Mouse (Mus musculus): ENCODE measurements around the gene Gpr35. TPM values are rescaled to one million over a fixed set of nuclear protein-coding genes. Genes with fewer than 3 reads are reported as not detected.
A peak's percentile ranks its signal among the peaks of the same experiment; 100 is the strongest.
"Not testable (repeated sequence)": the region's sequence is repeated elsewhere in the genome, so short reads cannot be mapped to it uniquely, and the experiment has no call there.

Gpr35 gene
- polyA plus RNA-seq, 1 experiment from 2014 or later, result not detected

DNA sequence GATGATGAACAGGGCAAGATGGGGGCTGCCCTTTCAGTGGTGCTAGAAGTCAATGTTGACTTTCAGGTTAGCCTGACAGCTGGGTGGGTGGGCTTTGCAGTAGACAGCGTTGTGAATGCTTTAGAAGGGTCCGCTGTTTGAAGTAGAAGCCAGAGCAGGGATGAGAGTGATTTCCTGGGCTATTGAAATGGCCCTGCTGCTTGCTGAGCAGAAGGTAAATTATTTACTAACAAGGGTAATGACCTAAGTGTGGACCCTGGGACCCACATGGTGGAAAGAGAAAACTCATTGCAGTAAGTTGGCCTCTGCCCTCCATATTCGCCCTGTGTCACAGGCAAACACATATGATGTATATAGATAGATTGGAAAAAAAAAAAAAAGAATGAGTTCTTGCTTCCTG lies 14.2 kb upstream of the Gpr35 start:
- no peaks in the 10 kb centered on the region for H3K4me1 ChIP-seq (replicated peaks; ENCODE audit: control insufficient read depth, insufficient read depth, low read length)
- H3K9me3 ChIP-seq (ENCODE audit: control insufficient read depth, low read length), result no peaks in the 10 kb centered on the region
- ATAC-seq (ENCODE audit: low FRiP score), result no peak
- DNase-seq (ENCODE audit: low spot score), result no peak
- H3K27ac ChIP-seq (ENCODE audit: low read depth, low read length), result no peak overlapping the region
- no peak overlapping the region; the same call in 1 of the 2 replicates for H3K4me2 ChIP-seq (replicated peaks; ENCODE audit: low read depth, low read length)
- H3K36me3 ChIP-seq (ENCODE audit: control insufficient read depth, insufficient read depth, low read length), result 0 out of 2 replicates have a peak, but pooled peaks cover 4% of the 10 kb centered on the region
- 75% methylated on average over 3 of the region's 3 CpGs for WGBS
- H3K4me3 ChIP-seq (ENCODE audit: low read depth, low read length), result no peak overlapping the region
- no peak overlapping the region for H3K9ac ChIP-seq (ENCODE audit: low read depth, low read length)
- H3K27me3 ChIP-seq (ENCODE audit: control insufficient read depth, insufficient read depth, low read length), result no peaks in the 10 kb centered on the region

DNA sequence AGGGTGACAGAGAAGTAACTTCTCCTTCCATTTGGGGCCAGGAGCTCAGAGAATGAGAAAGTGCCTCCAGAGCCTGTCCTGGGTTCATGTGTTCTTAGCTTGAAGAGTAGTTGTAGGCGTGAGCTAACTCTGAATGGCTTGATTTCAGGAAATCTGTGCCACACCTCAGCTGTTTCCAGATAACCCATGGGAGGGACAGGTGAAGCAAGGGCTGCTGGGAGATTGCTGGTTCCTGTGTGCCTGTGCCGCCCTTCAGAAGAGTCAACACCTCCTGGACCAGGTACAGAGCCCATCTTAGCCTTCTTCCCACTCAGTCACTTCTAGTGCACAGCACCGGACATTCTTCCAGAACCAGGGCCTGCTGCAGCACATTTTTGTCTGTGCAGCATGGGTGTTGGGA lies 12.9 kb upstream of the Gpr35 start:
- 90% methylated on average over 3 of the region's 3 CpGs for WGBS
- Histone ChIP-seq H3K4me3 (ENCODE audit: low read depth, low read length) (no peak overlapping the region), H3K9me3 (ENCODE audit: control insufficient read depth, low read length) (no peaks in the 10 kb centered on the region), H3K27ac (ENCODE audit: low read depth, low read length) (no peak overlapping the region), H3K9ac (ENCODE audit: low read depth, low read length) (no peak overlapping the region), H3K4me2 (replicated peaks; ENCODE audit: low read depth, low read length) (no peak overlapping the region), H3K27me3 (ENCODE audit: control insufficient read depth, insufficient read depth, low read length) (no peaks in the 10 kb centered on the region), H3K36me3 (ENCODE audit: control insufficient read depth, insufficient read depth, low read length) (0 out of 2 replicates have a peak, but pooled peaks cover 6% of the 10 kb centered on the region), H3K4me1 (replicated peaks; ENCODE audit: control insufficient read depth, insufficient read depth, low read length) (no peaks in the 10 kb centered on the region)
- ATAC-seq (ENCODE audit: low FRiP score), result no peak
- no peak for DNase-seq (ENCODE audit: low spot score)

DNA sequence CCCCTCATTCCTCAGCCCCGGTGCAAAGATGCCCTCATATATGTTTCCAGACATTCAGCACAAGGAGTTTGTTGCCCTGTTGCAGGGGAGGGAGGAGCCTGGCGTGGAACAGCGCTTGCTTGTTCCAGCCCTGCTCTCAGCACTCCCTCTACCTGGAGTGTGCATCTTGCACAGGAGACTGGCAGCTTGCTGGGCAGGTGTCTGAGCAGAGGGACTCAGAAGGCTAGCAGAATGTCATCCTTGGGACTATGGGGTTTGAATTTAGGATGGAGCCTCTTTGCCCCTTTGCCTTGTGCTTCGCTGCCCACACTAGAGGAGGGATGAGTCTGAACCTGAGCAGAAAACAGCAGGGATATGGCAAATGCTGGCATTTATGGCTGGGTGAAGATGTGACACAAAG lies 10.9 kb upstream of the Gpr35 start:
- Histone ChIP-seq H3K4me2 (replicated peaks; ENCODE audit: low read depth, low read length) (no peak overlapping the region), H3K4me3 (ENCODE audit: low read depth, low read length) (no peak overlapping the region), H3K9ac (ENCODE audit: low read depth, low read length) (no peak overlapping the region), H3K27ac (ENCODE audit: low read depth, low read length) (no peak overlapping the region), H3K27me3 (ENCODE audit: control insufficient read depth, insufficient read depth, low read length) (no peaks in the 10 kb centered on the region), H3K36me3 (ENCODE audit: control insufficient read depth, insufficient read depth, low read length) (0 out of 2 replicates have a peak, but pooled peaks cover 6% of the 10 kb centered on the region), H3K9me3 (ENCODE audit: control insufficient read depth, low read length) (no peaks in the 10 kb centered on the region), H3K4me1 (replicated peaks; ENCODE audit: control insufficient read depth, insufficient read depth, low read length) (no peaks in the 10 kb centered on the region)
- ATAC-seq (ENCODE audit: low FRiP score), result no peak
- WGBS, result 90% methylated on average over 4 of the region's 4 CpGs
- no peak for DNase-seq (ENCODE audit: low spot score)

DNA sequence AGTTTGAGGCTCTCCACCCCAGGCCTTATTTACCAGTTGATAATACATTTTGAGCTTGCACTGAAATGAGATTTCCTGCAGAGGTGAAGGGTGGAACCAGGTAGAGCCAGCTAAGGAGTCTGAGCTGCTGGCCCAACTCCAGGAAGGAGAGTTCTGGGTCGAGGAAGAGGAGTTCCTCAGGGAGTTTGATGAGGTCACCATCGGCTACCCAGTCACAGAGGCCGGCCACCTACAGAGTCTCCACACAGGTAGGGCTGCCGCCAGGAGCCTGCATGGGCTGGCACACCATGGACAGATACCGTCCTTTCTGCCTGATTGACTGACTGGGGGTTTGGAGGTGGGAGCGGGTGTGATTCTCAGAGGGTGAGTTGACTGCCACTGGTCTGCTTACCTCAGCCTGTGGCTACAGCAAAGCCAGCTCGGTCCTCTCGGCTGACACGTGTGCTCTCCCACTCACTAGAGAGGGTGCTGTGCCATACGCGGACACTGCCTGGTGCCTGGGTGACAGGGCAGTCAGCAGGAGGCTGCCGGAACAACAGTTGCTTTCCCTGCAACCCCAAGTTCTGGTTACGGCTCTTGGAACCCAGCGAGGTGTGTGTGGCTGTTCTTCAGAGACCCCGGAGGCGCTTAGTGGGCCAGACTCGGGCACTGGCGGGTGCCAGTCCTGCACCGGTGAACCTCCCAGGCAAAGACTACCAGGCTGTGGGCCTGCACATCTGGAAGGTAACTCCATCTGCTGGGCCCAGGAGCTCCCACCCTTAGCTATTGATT lies 7.3 kb upstream of the Gpr35 start:
- no peaks in the 10 kb centered on the region for H3K27me3 ChIP-seq (ENCODE audit: control insufficient read depth, insufficient read depth, low read length)
- ATAC-seq (ENCODE audit: low FRiP score) (no peak), DNase-seq (ENCODE audit: low spot score) (no peak)
- H3K27ac ChIP-seq (ENCODE audit: low read depth, low read length), result no peak overlapping the region
- H3K4me2 ChIP-seq (replicated peaks; ENCODE audit: low read depth, low read length), result no peak overlapping the region
- 91% methylated on average over 19 of the region's 19 CpGs for WGBS
- no peaks in the 10 kb centered on the region for H3K9me3 ChIP-seq (ENCODE audit: control insufficient read depth, low read length)
- H3K4me3 ChIP-seq (ENCODE audit: low read depth, low read length), result no peak overlapping the region
- no peaks in the 10 kb centered on the region for H3K4me1 ChIP-seq (replicated peaks; ENCODE audit: control insufficient read depth, insufficient read depth, low read length)
- H3K36me3 ChIP-seq (ENCODE audit: control insufficient read depth, insufficient read depth, low read length), result 0 out of 2 replicates have a peak, but pooled peaks cover 6% of the 10 kb centered on the region
- H3K9ac ChIP-seq (ENCODE audit: low read depth, low read length), result no peak overlapping the region

DNA sequence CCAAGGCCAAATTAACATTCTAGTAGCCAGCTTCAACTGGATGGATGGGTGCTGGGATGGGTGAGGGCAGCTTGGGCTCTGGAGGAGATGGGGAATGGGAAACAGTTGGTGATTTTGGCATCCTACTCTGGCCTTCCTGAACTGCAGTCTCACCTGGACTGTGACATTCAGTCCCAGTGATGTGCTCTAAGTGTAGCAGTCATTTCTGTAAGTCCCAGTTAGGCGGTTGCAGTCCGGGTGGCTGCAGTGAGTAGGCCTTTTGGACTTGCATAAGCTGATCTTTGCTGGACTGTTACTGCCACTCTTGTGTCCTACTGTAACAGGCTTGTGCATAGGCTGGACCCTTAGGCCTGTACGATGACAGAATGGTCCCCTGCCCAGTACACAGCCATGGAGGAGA lies 2.7 kb upstream of the Gpr35 start:
- Histone ChIP-seq H3K27ac (ENCODE audit: low read depth, low read length) (no peak overlapping the region), H3K36me3 (ENCODE audit: control insufficient read depth, insufficient read depth, low read length) (no peaks in the 10 kb centered on the region)

DNA sequence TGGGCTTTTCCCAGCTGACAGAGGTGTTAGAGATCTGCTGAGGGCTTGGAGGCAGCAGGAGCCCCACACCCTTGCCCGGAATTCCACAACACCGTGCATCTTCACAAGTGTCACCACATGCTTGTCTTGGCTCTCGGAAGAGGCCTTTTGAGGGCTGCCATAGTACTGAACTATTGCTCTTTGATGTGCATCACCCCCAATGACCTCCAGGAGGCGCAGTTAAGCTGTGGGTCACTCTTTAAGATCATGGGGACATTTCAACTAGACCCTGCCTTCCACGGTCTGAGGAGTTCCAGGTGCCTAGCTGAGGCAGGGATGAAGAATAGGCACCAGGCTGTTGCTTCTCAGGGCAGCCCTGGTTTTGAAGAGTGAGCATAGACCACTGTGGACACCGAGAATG lies 1.2 kb upstream of the Gpr35 start:
- ATAC-seq (ENCODE audit: low FRiP score), result no peak
- 67% methylated on average over 6 of the region's 6 CpGs for WGBS

More for the DNA sequence above, 2.7 kb upstream of the Gpr35 start:
- H3K27me3 ChIP-seq (ENCODE audit: control insufficient read depth, insufficient read depth, low read length), result no peaks in the 10 kb centered on the region
- H3K9ac ChIP-seq (ENCODE audit: low read depth, low read length), result no peak overlapping the region
- H3K4me2 ChIP-seq (replicated peaks; ENCODE audit: low read depth, low read length), result no peak overlapping the region
- H3K9me3 ChIP-seq (ENCODE audit: control insufficient read depth, low read length), result no peaks in the 10 kb centered on the region
- H3K4me3 ChIP-seq (ENCODE audit: low read depth, low read length), result no peak overlapping the region
- no peak for DNase-seq (ENCODE audit: low spot score)
- 97% methylated on average over 3 of the region's 3 CpGs for WGBS
- no peak for ATAC-seq (ENCODE audit: low FRiP score)
- H3K4me1 ChIP-seq (replicated peaks; ENCODE audit: control insufficient read depth, insufficient read depth, low read length), result no peaks in the 10 kb centered on the region

DNA sequence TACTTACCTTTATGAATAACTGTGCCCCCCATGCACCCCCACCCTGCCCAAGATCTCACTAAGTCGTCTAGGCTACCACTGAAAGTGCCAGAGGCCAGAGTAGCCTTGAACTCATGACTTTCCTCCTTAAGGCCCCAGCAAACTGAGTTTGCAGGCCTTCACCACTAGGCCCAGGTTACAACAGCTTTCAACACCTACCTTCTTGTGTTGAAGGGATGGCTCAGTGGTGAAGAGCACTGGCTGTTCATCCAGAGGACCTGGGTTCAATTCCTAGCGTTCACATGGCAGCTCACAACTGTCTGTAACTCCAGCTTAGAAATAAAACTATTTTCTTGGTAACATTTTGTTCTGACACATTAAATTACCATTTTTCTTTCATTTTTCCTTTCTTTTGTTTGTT lies 3.0 kb downstream of the Gpr35 start:
- WGBS, result 79% methylated on average over 2 of the region's 2 CpGs

More for the DNA sequence above, 1.2 kb upstream of the Gpr35 start:
- Histone ChIP-seq H3K9me3 (ENCODE audit: control insufficient read depth, low read length) (no peaks in the 10 kb centered on the region), H3K27ac (ENCODE audit: low read depth, low read length) (no peak overlapping the region), H3K27me3 (ENCODE audit: control insufficient read depth, insufficient read depth, low read length) (no peaks in the 10 kb centered on the region), H3K4me2 (replicated peaks; ENCODE audit: low read depth, low read length) (no peak overlapping the region), H3K36me3 (ENCODE audit: control insufficient read depth, insufficient read depth, low read length) (no peaks in the 10 kb centered on the region), H3K4me3 (ENCODE audit: low read depth, low read length) (no peak overlapping the region), H3K9ac (ENCODE audit: low read depth, low read length) (no peak overlapping the region), H3K4me1 (replicated peaks; ENCODE audit: control insufficient read depth, insufficient read depth, low read length) (no peaks in the 10 kb centered on the region)
- DNase-seq (ENCODE audit: low spot score), result peak; percentile 42

DNA sequence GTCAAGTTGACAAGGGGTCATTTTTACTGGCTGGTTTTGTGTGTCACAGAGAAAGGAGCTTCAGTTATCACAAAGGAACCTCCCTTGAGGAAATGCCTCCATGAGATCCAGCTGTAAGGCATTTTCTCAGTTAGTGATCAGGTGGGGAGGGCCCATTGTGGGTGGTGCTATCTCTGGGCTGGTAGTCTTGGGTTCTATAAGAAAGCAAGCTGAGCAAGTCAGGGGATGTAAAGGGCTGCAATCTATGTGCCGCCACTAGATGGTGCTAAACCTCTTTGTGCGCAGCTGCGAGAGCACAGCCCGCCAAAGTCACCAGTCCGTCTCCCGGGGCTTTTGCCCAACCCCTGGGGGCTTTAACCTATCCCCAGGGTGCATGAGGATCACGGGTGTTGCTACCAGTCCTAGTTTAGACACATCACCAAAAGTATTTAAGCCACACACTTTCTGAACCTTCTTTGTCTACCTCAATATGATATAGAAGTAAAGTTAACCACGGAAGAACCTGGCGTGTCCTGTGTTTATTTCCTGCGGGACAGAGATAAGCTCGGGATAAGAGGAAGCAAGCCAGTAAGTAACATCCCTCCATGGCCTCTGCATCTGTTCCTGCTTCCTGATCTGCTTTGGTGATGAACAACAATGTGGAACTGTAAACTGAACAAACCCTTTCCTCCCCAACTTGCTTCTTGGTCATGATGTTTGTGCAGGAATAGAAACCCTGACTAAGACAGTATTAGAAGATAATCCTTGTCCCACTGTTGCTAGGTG lies 6.1 kb downstream of the Gpr35 start:
- H3K4me2 ChIP-seq (replicated peaks; ENCODE audit: low read depth, low read length), result not testable (repeated sequence)
- 12% methylated on average over 11 of the region's 11 CpGs for WGBS

More for the DNA sequence above, 3.0 kb downstream of the Gpr35 start:
- Histone ChIP-seq H3K36me3 (ENCODE audit: control insufficient read depth, insufficient read depth, low read length) (no peaks in the 10 kb centered on the region), H3K4me1 (replicated peaks; ENCODE audit: control insufficient read depth, insufficient read depth, low read length) (no peaks in the 10 kb centered on the region), H3K4me3 (ENCODE audit: low read depth, low read length) (no peak overlapping the region), H3K9ac (ENCODE audit: low read depth, low read length) (no peak overlapping the region), H3K27ac (ENCODE audit: low read depth, low read length) (no peak overlapping the region), H3K9me3 (ENCODE audit: control insufficient read depth, low read length) (no peaks in the 10 kb centered on the region), H3K4me2 (replicated peaks; ENCODE audit: low read depth, low read length) (no peak overlapping the region), H3K27me3 (ENCODE audit: control insufficient read depth, insufficient read depth, low read length) (no peaks in the 10 kb centered on the region)
- no peak for DNase-seq (ENCODE audit: low spot score)
- no peak for ATAC-seq (ENCODE audit: low FRiP score)

More for the DNA sequence above, 6.1 kb downstream of the Gpr35 start:
- peak; percentile 9 for DNase-seq (ENCODE audit: low spot score)
- H3K27me3 ChIP-seq (ENCODE audit: control insufficient read depth, insufficient read depth, low read length); H3K9ac ChIP-seq (ENCODE audit: low read depth, low read length); H3K9me3 ChIP-seq (ENCODE audit: control insufficient read depth, low read length); H3K27ac ChIP-seq (ENCODE audit: low read depth, low read length); ATAC-seq (ENCODE audit: low FRiP score); H3K4me3 ChIP-seq (ENCODE audit: low read depth, low read length); H3K36me3 ChIP-seq (ENCODE audit: control insufficient read depth, insufficient read depth, low read length); H3K4me1 ChIP-seq (replicated peaks; ENCODE audit: control insufficient read depth, insufficient read depth, low read length): not testable (repeated sequence)

Measured in hindbrain, embryonic 11.5 days (tissue).